24 mouse cellular contexts compared by ENCODE assay signal in the genomic region with DNA sequence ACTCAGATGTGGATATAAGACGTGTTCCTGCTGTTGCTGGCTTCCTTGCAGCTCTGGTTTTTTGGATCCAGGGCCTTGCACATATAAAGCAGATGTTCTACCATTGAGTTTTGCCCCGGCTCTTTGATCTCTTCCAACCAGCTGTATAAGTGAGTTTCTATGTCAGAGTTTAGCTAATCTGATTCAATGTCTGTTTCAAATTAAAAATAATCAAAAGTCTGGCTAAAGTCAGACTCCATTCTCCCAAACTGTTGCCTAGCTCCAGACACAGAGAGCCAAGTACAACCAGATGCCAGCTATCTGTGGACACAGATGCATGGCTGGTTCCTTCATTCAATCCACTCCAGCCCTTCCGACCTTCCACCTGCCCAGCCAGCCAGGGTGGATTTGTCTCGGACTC. TPM values are rescaled to one million over a fixed set of nuclear protein-coding genes. Genes with fewer than 3 reads are reported as not detected.
DNase-seq lines count a peak whose midpoint lies in the region; ATAC-seq lines count a peak whose summit lies in the region.
"Had no signal": no experiment of that assay in that cellular context is flagged by ENCODE, and none has a peak within 500 bp of the region (broad histone marks: within the 10 kb centered on the region; RNA-seq: fewer than 3 reads in every experiment).

No protein-coding gene starts in this region.

- peak; percentile 84 for DNase-seq in MN1 (ENCODE audit: low spot score)
- peak; percentile 43 for DNase-seq in adipocyte (ENCODE audit: low spot score)
- DNase-seq in embryonic facial prominence, embryonic 14.5 days (ENCODE audit: low spot score), result peak; percentile 90
- DNase-seq in right cerebral cortex, postnatal 14 days, result no peak
- no peak for DNase-seq in frontal cortex, adult 2 months (ENCODE audit: extremely low spot score in 1 of 2, low spot score in 1 of 2)
- no peak for DNase-seq in lung, adult 18-20 months
- DNase-seq: adrenal gland, postnatal 10 days; cerebellum, adult 8-10 months; cerebellum, postnatal 36 days; heart, postnatal 4 days; kidney, adult 8-10 months; kidney, postnatal 14 days; left cerebral cortex, postnatal 4 days; right cerebral cortex, adult 18-20 months had no signal

- no peak overlapping the region for H3K4me3 ChIP-seq in embryonic facial prominence, embryonic 14.5 days (ENCODE audit: low read depth, low read length)
- H3K4me3 ChIP-seq in limb, embryonic 12.5 days (replicated peaks), result no peak overlapping the region
- H3K4me3 ChIP-seq: heart, embryonic 10.5 days; intestine, embryonic 15.5 days; left cerebral cortex, adult 2 months; liver, embryonic 15.5 days; neural tube, embryonic 15.5 days; stomach, embryonic 15.5 days had no signal

- peaks cover 15% of the 10 kb centered on the region for H3K4me1 ChIP-seq in embryonic facial prominence, embryonic 14.5 days (ENCODE audit: control insufficient read depth, insufficient read depth, low read length)
- peaks cover 33% of the 10 kb centered on the region for H3K4me1 ChIP-seq in limb, embryonic 12.5 days (replicated peaks)
- H3K4me1 ChIP-seq: intestine, embryonic 15.5 days; liver, embryonic 15.5 days; neural tube, embryonic 15.5 days; stomach, embryonic 15.5 days had no signal

- no peak overlapping the region for H3K27ac ChIP-seq in embryonic facial prominence, embryonic 14.5 days (replicated peaks; ENCODE audit: low read depth, low read length)
- H3K27ac ChIP-seq in limb, embryonic 12.5 days, result peak overlapping the region; percentile 69
- H3K27ac ChIP-seq: heart, embryonic 10.5 days; hindbrain, embryonic 14.5 days; intestine, embryonic 15.5 days; left cerebral cortex, adult 2 months; liver, embryonic 15.5 days; neural tube, embryonic 15.5 days; stomach, embryonic 15.5 days had no signal

- no peaks in the 10 kb centered on the region for H3K9me3 ChIP-seq in embryonic facial prominence, embryonic 14.5 days (ENCODE audit: control insufficient read depth, low read length)
- 0 out of 2 replicates have a peak, but pooled peaks cover 6% of the 10 kb centered on the region for H3K9me3 ChIP-seq in limb, embryonic 12.5 days
- H3K9me3 ChIP-seq: heart, embryonic 10.5 days; intestine, embryonic 15.5 days; liver, embryonic 15.5 days; neural tube, embryonic 15.5 days; stomach, embryonic 15.5 days had no signal

- no peaks in the 10 kb centered on the region for H3K36me3 ChIP-seq in embryonic facial prominence, embryonic 14.5 days (ENCODE audit: control insufficient read depth, insufficient read depth, low read length)
- no peaks in the 10 kb centered on the region for H3K36me3 ChIP-seq in limb, embryonic 12.5 days
- H3K36me3 ChIP-seq: heart, embryonic 10.5 days; intestine, embryonic 15.5 days; liver, embryonic 15.5 days; neural tube, embryonic 15.5 days; stomach, embryonic 15.5 days had no signal

- H3K9ac ChIP-seq in embryonic facial prominence, embryonic 14.5 days (ENCODE audit: low read depth, low read length), result no peak overlapping the region
- H3K9ac ChIP-seq in limb, embryonic 12.5 days (replicated peaks), result no peak overlapping the region
- H3K9ac ChIP-seq: hindbrain, embryonic 14.5 days; intestine, embryonic 15.5 days; liver, embryonic 15.5 days; neural tube, embryonic 15.5 days; stomach, embryonic 15.5 days had no signal

- no peak overlapping the region for H3K4me2 ChIP-seq in embryonic facial prominence, embryonic 14.5 days (ENCODE audit: low read depth, low read length)
- no peak overlapping the region for H3K4me2 ChIP-seq in limb, embryonic 12.5 days
- H3K4me2 ChIP-seq: hindbrain, embryonic 14.5 days; intestine, embryonic 15.5 days; liver, embryonic 15.5 days; midbrain, embryonic 11.5 days; neural tube, embryonic 15.5 days; stomach, embryonic 15.5 days had no signal

- peak; percentile 76 for ATAC-seq in embryonic facial prominence, embryonic 14.5 days (ENCODE audit: low read depth)
- ATAC-seq in limb, embryonic 12.5 days (ENCODE audit: insufficient number of reproducible peaks, insufficient read depth, low FRiP score, low TSS enrichment, low read depth), result peak; percentile 77; the same call in 1 of the 2 replicates
- ATAC-seq: activated CD4-positive, CD25-positive, alpha-beta regulatory T cell, adult 4 months; intestine, embryonic 15.5 days had no signal

- H3K27me3 ChIP-seq in embryonic facial prominence, embryonic 14.5 days (replicated peaks; ENCODE audit: control insufficient read depth, insufficient read depth, low read length), result no peaks in the 10 kb centered on the region
- H3K27me3 ChIP-seq in limb, embryonic 12.5 days, result 0 out of 2 replicates have a peak, but pooled peaks cover 2% of the 10 kb centered on the region
- H3K27me3 ChIP-seq: intestine, embryonic 15.5 days; liver, embryonic 15.5 days; neural tube, embryonic 15.5 days; stomach, embryonic 15.5 days had no signal

- WGBS in embryonic facial prominence, embryonic 14.5 days, result 32% methylated on average over 4 of the region's 4 CpGs
- 27% methylated on average over 4 of the region's 4 CpGs for WGBS in limb, embryonic 12.5 days

RNA-seq across cellular contexts. Expression of gene Car12, which starts 51.0 kb away (rescaled TPM):
- 7.7 and 10.3 TPM in 2 replicates for polyA plus RNA-seq in embryonic facial prominence, embryonic 14.5 days (2014; fragmentation: Nextera tagmentation; extraction: Ambion mirVana)
- 10.4 and 12.1 TPM in 2 replicates for polyA plus RNA-seq in limb, embryonic 12.5 days (2016; fragmentation: Nextera tagmentation; extraction: Ambion mirVana)
- polyA plus RNA-seq in frontal cortex, adult 2 months (2012; rRNA removed), result 10.6 and 13.6 TPM in 2 replicates

Comparison
In these comparisons a context has a peak if more than half of its experiments do, and no peak if none do; other contexts are left out.
1. DNase-seq: peak in MN1 (single experiment), adipocyte (single experiment) and embryonic facial prominence, embryonic 14.5 days (single experiment); none in right cerebral cortex, postnatal 14 days (single experiment), frontal cortex, adult 2 months (0 of 2) and lung, adult 18-20 months (0 of 2).